15 mouse cellular contexts compared by ENCODE assay signal in the genomic region with DNA sequence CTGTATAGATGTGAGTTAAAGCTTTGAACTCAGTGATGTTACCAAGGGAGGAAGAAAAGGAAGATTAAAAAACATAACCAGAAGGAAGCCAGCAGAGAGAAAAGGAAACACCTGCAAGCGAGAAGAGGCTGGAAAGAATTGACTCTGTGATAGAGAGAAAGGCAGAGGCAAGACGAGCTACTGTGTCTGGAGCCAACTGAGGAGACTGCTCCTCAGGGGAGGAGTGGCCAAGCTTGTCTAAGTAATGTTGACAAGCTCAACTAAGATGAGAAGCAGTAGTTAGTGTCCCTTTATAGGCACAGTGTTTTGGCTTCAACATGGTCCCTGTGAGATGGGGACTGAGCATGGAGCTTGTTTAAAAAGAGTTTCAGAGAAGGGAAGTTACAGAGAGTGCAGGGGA.
"Had no signal": no experiment of that assay in that cellular context is flagged by ENCODE, and none has a peak within 500 bp of the region (broad histone marks: within the 10 kb centered on the region; RNA-seq: fewer than 3 reads in every experiment).

No protein-coding gene starts in this region.

- H3K4me1 ChIP-seq: liver, embryonic 13.5 days; midbrain, embryonic 15.5 days; neural tube, embryonic 12.5 days; neural tube, embryonic 15.5 days had no signal

- H3K27ac ChIP-seq: left cerebral cortex, adult 2 months; liver, embryonic 13.5 days; macrophage; midbrain, embryonic 12.5 days; midbrain, embryonic 15.5 days; neural tube, embryonic 12.5 days; neural tube, embryonic 15.5 days had no signal

- H3K27me3 ChIP-seq: liver, embryonic 13.5 days; midbrain, embryonic 12.5 days; midbrain, embryonic 15.5 days; neural tube, embryonic 12.5 days; neural tube, embryonic 15.5 days had no signal

- H3K9ac ChIP-seq: liver, embryonic 13.5 days; midbrain, embryonic 12.5 days; midbrain, embryonic 15.5 days; neural tube, embryonic 12.5 days; neural tube, embryonic 15.5 days had no signal

- H3K9me3 ChIP-seq: liver, embryonic 13.5 days; midbrain, embryonic 12.5 days; midbrain, embryonic 15.5 days; neural tube, embryonic 12.5 days; neural tube, embryonic 15.5 days had no signal

- H3K4me3 ChIP-seq: left cerebral cortex, adult 2 months; liver, embryonic 13.5 days; midbrain, embryonic 12.5 days; midbrain, embryonic 15.5 days; neural tube, embryonic 12.5 days; neural tube, embryonic 15.5 days had no signal

- H3K36me3 ChIP-seq: liver, embryonic 13.5 days; midbrain, embryonic 12.5 days; midbrain, embryonic 15.5 days; neural tube, embryonic 12.5 days; neural tube, embryonic 15.5 days had no signal

- DNase-seq: kidney, adult 18-20 months; kidney, adult 9 months; kidney, postnatal 14 days; kidney, postnatal 4 days; layer of hippocampus, postnatal 36 days; liver, embryonic 13.5 days; lung, adult 2 months; lung, postnatal 14 days; retina, postnatal 1 day had no signal

- H3K4me2 ChIP-seq: liver, embryonic 13.5 days; midbrain, embryonic 12.5 days; midbrain, embryonic 15.5 days; neural tube, embryonic 12.5 days; neural tube, embryonic 15.5 days had no signal
